Mouse (Mus musculus) urinary bladder, adult 2 months (tissue): ENCODE measurements around the gene Chrna1. TPM values are rescaled to one million over a fixed set of nuclear protein-coding genes. Genes with fewer than 3 reads are reported as not detected.

Source experiments
- DNase-seq: peaks from one replicate; pipeline ENCODE4 v3.0.0; 2022; ENCODE audit warnings: low spot score
- polyA plus RNA-seq: library from polyadenylated mRNA; depleted of rRNA; stranded (reverse); fragments of >200 nt; gene quantifications from 2 replicates; pipeline ENCODE4 v1.2.3, GENCODE M21; 2012; rRNA removed

Chrna1 gene
- polyA plus RNA-seq, 1 experiment = not detected

DNA sequence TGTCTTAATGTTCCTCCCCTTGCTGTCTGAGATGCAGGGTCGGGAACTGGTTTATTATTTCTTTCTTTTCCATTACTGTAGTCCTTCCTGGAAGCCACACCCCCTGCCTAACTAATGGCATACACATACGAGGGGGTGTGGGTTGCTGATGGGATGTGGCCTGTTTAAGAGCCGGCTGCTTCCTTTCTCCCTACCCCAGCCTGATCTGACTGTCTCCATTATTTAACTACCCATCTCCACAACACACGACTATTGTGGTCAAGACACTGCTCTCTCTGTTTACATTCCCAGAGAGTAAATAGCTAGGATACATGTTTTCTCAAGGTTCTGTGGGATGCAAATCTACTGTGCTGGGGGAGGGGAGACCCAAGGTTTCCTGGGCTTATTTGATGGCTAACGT lies 58.4 kb downstream of the Chrna1 start:
- no peak for DNase-seq

DNA sequence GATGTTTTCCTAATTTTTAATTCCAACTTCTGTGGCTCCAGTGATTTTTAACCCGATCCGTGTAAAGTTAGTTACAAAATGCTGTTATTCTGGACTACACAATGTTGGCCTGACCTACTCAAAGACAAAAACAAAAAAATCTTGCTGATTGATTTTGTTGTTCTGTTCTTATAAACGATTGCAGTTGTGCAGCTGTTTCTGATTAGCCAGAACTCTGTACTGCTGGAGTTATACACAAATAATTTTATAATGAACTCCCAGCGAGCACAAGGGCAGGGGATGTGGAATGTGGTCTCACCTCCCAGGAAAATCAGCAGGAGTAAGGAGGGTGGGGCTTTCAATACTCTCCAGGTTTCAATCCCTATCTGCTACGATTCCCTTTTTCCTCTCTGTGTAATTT lies 61.2 kb downstream of the Chrna1 start:
- DNase-seq = no peak

DNA sequence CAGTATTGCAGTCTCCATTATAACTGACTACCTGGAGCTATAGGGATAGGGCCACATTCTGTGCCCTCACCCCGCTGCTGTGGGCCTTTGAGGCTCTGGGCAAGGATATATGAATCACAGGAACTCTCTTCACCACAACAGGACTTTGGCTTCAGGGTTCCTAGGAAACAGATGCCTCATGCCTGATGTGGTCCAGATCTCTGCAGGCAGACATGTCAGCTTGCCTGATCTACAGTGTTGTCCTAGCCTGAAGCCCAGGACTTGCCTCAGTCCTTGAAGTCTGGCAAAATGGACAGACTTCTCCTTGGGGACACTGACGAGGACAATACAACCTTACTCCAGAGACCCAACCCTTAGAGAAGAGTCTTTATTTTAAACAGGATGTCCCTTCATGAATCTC lies 61.8 kb downstream of the Chrna1 start:
- no peak for DNase-seq

DNA sequence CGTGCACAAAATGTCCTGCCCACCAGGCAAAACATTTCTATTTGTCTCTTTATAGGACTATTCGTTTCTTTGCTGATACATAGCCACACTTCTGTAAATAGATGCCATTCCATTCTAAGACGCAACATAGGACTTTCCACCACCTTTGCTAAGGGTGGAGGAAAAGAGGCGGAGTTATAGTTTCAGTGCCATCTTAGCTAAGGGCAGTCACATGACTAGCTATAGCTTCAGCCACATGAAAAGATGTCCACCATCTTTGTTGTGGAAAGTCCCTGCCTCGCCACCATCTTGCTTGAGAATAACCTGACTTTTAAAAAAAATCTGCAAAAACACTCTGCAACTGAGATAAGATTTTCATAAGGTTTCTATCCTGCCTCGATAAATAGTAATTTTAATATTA lies 66.0 kb downstream of the Chrna1 start:
- no peak for DNase-seq

Other genes starting within 250 kb of the Chrna1 start
- gene Gpr155, start 193.8 kb downstream of the Chrna1 start, polyA plus RNA-seq = 3.9 and 5.5 TPM in 2 replicates
- 10.2 and 17.4 TPM in 2 replicates for gene Wipf1, start 50.6 kb downstream of the Chrna1 start, polyA plus RNA-seq
- gene Chn1, start 195.0 kb upstream of the Chrna1 start, polyA plus RNA-seq = 30.6 and 32.3 TPM in 2 replicates